Mouse (Mus musculus) left cerebral cortex, adult 8-10 months (tissue): ENCODE measurements around the gene Aplf. TPM values are rescaled to one million over a fixed set of nuclear protein-coding genes. Genes with fewer than 3 reads are reported as not detected.
"Not testable (repeated sequence)": the region's sequence is repeated elsewhere in the genome, so short reads cannot be mapped to it uniquely, and the experiment has no call there.

Experiments
- DNase-seq, 2 experiments: peaks; one replicate each; pipeline ENCODE4 v3.0.0; 2022; ENCODE audit warnings: low spot score in 2 of 2
- total RNA-seq, 4 experiments: library from RNA; stranded (reverse); gene quantifications; 2 replicates each; pipeline ENCODE4 v1.2.4; 2022

The Aplf gene
- total RNA-seq, 4 experiments from 2014 or later: 8.2 to 10.3 (median 9.2) TPM

DNA sequence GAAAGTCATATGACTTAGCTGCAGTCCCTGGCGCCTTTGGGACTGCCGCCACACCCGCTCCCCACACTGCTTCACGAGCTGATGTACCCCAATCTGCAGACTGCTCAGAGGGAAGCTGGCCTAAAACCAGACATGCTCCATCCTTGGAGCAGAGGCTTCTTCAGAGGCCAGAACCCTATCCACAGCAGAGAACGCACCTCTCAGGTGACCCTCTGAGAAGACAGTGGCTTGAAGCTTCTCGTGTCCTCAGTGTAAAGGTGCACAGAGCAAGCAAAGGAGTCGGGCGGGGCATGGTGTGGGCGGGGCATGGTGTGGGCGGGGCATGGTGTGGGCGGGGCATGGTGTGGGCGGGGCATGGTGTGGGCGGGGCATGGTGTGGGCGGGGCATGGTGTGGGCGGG lies 43.1 kb downstream of the Aplf start:
- DNase-seq: not testable (repeated sequence)

DNA sequence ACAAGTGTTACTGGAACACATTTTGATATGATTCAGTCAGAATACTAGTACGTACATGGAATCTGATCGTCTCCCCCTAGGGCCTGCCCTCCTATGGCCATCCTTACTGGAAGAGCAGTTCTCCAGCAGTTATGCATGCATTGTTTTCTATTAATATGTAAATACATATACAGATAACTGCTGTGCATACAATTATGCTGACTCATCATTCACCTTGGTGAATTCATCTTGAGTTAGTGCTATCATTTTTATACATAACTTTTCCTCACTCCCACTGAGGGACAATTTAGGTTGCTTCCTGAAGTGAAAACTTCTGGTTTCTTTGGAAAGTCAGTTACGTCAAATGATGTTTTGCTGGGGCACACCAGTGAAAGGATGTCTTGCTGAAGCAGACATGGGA lies 48.8 kb downstream of the Aplf start:
- DNase-seq: no peak

DNA sequence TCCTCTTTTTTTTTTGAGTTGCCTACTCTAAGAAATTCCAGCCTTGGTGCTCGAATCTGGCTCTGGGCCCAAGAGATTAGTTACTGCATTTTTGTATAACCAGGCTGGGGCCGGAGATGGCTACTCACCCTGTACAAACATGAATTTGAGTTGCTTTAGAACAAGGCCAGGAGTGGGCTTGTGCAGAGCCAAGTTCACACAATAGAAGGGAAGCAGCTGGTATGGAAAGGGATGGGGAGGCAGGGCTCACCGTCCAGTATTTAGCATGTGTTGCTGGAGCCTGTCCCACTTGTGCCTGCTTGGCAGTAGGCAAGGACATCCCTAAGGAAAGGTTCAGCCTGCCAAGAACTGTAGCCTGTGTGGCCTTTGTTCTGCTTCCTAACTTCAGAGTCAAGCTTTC lies 50.7 kb downstream of the Aplf start:
- DNase-seq: no peak

DNA sequence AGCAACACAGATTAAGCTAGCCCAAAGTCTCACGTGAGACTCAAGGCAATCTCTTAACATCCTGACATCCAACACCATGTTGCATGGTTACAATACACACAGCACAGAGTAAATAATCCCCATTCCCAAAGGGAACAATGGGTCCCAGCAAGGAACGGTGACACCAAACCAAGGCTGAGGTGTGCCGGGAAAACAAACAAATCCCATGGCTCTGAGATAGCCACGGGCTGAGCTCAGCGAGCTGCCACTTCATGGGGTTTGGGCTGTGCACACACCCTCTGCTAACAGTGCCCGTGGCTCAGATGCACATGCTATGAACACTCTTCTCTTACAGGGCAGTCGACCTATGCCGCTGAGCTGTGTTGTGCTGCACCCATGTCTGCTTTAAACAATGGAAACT lies 54.0 kb downstream of the Aplf start:
- DNase-seq: no peak

DNA sequence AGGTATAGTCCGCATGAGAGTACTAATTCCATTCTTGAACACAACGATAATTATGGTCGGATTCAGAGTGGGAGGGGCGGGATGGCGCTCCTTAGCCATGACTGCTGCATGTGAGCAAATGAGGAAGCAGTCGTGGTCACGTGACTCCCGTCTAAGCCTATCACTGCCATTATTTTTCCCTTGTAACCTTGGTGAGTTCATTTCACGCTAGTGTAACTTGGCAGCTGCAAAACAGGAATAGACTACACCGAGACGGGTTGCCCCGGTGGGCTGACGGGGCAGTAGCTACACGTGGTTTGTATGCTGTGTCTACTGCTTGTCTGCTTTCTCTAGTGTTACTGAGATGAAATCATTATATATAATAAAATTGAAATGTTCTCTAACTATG lies 56.3 kb downstream of the Aplf start:
- DNase-seq: no peak

DNA sequence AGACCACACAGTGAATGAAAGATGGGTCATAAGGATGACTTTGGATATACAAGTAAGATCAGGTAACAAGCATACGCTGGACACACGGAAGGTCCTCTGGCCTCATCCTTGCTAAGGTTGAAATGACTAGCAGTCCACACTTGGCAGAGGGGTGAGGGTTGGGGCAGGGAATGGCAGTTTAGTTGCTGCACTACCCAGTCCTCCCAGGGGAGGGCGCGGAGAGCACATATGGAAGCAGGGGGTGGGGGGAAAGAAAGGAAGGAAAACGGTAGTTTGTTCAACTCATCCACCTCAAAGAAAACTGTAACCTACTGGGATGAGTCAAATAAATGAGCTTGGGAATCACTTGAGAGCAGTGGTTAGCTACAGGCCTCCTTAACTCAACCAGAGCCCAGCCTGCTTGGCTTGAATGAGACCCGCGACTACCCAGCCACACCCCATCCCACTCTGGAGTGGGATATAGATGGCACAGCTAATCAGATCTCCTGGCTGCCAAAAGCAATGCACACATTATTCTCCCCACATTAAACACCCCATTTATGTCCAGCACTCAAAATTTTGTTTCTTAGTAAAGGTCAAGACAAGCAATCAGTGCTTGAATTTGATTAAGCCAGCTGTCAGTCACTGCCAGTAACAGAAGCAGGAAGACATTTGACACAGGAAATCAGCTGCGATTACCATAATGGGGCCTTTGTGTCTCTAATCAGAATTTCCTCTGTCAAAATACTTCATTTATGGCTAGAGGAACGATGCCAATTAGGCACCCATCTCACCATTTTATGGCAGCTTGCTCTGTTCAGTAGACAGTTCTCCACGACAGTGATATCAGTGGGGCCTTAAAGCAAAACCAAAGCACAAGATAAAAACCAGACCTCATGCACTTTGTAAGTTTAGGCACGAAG lies 56.9 kb downstream of the Aplf start:
- no peak for DNase-seq

DNA sequence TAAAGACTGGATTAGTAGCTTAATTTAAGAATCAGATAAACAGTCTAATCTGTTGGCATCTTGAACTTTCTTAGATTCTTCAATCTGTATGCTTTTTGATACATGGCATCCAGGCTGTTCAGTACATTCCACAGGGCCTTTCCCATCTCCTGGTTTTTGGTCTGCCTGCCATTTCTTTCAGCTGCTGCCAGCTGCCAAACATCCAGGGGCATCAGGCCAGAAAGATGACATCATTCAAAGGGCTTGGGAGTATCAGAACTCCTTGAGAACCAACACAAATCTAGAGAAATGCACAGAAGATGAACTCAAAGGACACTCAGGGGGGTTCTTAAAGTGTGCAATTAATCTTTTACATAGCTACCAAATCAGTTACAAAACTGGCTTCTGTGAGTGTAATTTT lies 72.2 kb downstream of the Aplf start:
- no peak for DNase-seq

DNA sequence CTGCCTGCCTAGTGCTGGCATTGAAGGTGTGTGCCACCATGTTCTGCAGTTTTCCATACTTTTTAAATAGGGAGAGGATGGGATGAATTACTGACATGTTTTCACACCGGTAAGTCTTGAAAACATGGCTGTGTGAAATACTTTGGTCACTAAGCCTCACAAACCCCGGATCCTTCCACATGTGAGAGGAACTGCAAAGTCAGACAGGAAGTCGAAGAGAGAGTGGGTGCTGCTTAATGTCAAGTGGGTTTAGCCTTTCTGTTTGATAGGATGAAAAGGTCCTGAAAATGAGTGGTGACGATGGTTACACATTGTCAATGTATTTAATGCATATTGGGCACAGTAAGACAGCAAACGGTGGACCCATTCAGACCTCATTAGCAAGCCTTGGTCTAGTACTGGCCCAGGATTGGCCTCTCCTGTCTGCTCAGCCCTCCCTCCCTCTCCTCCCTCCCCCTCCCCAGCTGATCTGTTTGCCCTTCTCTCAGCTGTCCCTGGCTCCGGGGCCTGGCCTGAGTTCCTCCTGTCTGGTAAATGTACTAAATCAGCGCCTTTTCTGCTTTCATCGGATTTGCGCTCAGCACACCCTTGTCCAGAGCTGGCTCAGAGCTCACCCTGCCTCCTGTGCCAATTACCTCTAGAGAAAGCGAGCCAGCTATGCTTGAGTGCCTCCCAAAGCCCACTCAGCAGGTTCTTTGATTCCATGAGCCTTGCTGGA lies 74.7 kb downstream of the Aplf start:
- DNase-seq: no peak

DNA sequence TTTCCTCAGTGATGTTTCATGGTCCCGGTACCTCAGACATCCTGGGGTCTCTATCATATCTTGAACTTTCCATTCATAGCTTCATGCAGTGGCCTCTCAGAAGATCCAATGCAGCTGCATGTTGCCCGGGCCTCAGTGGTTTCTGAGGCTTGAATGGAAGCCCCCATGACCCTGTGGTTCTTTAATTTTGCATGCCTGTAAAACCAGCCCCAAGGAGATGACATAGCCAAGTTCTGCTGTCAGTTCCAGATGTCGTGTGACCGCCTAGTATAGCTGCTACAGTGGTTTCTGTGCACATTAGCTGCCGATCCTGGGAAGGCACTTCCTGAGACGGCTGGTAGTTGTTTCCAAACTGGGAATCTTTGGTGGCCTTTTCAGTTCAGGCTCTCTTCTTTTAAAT lies 77.8 kb downstream of the Aplf start:
- DNase-seq: no peak

DNA sequence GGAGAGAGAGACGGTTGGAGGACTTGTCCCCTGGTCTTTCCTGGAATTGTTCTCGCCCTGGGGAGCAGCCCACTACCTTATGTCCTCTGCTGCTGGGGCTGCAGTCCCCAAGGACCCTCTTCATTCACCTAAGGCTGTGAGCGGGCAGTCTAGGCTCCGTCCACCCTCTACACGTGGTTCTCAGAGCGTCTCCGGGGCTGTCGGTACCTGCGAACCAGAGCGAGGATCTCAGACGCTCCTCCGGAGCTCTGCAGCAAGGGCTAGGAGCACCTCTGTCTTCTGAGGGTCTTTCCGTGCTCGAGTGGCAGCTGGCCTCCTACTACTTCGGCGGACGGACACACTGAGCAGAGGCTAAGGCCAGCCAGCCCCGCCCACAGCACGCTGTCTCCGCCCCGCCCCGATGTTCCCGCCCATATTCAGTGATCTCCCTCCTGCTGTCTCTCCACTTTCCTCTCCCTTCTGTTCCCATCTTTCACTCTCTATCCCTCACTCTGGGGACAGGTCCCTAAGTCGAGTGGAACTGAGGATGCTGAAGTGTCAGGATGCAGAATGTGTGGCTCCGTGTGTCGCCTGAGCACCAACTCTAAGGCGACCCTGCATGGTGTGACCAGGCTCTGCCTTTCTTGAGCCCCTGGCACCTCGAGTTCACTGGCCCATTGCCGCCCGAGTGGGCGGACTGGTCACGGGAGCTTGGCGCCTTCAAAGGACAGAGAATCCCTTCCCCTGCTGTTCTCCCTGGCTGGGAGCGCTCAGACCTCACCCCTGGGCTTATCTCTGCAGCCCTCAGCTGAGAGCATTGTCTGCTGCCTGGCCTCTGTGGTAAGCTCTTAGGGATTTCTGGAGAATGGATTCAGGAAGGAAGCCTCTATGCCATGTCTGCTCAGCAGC lies 81.4 kb downstream of the Aplf start, which contains the start of gene Prokr1:
Prokr1 (minus strand) TSS at position 350 of the 888 bp plus-strand sequence.
- no peak for DNase-seq

DNA sequence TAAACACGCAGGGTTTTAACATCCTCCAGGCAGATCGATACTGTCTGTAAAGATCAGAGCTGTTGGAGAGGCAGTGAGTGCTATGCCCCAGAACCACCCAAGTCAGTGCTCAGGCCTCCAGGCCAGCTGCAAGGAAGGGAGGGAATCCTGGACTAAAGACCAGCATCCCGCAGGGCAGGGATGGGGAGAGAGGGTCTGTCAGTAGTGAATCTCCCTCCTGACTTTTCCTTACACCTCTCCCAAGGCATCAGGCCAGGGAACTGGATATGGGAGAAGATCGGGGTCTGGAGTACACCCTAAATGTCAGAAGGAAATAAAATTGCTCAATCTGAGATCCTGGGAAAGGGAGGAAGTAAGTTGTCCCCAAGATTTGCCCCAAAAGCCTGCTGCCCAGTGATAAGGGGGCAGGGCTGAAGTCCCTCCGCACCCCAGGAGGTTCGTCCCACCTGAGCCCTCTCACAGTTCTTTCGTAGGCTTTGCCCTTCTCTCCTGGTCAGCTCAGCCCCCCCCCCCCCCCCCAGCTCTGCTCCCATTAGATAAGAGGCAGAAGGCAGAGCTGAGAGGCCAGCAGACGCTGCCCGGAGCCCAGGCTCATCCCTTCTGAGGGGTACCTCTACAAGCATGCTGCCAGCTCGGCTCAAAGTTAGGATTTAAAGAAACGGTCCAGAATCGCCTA lies 82.1 kb downstream of the Aplf start:
- DNase-seq: no peak

DNA sequence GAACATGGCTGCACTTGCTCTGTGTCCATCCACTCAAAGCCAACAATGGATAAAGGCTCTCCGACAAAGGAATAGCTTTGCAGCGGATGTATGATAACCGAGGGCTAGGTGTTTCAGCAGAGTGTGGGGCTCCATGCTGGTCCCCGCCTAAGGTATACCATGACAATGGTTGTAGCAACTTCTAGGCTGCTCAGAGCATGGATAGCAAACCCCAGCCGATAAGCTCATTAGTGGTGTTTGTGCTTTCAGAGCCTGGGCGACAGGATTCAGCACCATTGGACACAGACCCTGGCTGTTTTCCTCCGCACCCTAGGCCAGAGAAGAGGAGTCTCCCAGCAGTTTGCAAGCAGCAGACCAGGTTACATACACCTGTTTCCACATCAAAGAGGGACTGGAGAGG lies 88.0 kb downstream of the Aplf start:
- no peak for DNase-seq

DNA sequence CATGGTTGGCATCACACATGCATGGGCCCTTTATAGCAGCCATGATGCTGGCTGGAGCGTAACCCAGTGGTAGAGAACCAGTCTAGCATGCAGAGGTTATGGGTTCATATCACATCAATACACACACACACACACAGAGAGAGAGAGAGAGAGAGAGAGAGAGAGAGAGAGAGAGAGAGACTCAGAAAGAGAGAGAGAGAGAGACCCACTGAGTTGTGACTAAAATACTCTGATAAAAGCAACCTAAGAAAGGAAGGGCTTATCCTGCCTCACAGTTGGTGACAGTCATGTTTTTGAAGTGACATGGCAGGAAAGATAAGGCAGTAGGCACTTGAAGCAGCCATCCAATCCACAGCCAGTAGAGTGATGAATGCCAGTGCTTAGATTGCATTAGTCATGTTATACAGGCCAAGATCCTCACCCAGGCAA lies 88.8 kb downstream of the Aplf start:
- no peak for DNase-seq

DNA sequence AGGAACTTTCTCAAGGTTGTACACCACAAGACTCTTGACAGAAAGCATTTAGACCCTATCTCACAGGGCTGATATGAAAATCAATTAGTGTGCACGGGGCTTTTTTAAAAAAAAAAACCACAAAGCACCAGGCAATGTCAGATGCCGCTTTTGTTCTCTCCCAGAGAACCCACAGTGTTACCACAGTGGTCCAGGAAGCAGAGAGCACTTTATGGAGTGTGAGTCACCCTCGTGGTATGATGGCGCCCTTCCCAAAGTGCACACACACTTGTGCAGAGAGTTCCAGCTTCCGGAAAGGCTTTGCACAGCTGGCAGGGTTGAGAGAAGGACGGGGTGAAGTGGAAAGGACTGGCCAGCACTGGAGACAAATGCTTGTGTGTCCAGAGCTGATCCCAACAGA lies 89.5 kb downstream of the Aplf start:
- no peak for DNase-seq

DNA sequence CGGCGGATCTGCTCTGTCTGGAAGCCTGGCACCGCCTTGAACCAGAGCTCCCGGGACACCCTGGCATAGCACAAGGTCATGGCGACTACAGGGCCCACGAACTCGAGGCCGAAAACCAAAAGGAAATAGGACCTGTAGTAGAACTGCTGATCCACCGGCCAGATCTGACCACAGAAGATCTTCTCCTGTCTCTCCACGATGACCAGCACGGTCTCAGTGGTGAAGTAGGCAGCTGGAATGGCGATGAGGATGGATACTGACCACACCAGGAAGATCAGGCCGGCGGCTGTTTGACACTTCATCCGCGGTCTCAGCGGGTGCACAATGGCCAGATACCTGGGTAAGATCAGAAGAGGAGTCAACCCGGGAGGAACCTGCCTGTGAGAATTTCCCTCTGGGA lies 90.4 kb downstream of the Aplf start:
- no peak for DNase-seq

DNA sequence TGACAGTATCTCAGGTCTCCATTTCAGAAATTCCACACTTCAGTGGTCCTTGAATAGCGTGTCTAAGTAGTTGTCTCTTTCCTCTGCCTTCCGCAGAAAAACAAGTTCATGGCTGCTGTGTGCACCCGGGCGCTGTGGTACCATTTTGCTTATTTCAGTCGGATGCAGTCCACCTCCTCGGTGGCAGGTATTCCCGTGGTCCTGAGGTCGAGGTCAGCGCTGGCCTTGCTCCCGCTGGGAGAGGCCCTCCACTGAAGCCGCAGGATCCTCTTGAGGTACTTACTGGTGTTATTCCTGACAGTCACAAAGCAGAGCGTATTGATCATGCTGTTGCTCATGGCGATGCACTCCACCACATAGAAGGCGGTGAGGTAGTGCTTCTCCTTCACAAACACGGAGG lies 90.9 kb downstream of the Aplf start:
- no peak for DNase-seq

Other genes with a start within 250 kb of the Aplf start
- gene Bmp10, start 243.2 kb downstream of the Aplf start, total RNA-seq: not detected
- 10 to 100 TPM in 3 of 4 experiments, 1 to 10 TPM in 1; 10.0 to 13.5 (median 12.1) TPM for gene Arhgap25, start 138.9 kb downstream of the Aplf start, total RNA-seq
- under 1 TPM; 0.34 to 0.46 (median 0.40) TPM for gene Prokr1, start 81.5 kb downstream of the Aplf start, total RNA-seq
- 1 to 10 TPM; 4.6 to 9.6 (median 8.4) TPM for gene Efcc1, start 58.7 kb upstream of the Aplf start, total RNA-seq
- 1 to 10 TPM in 3 of 4 experiments, under 1 TPM in 1; 0.72 to 1.4 (median 1.1) TPM for gene Gp9, start 105.9 kb upstream of the Aplf start, total RNA-seq
- gene Rab43, start 140.0 kb upstream of the Aplf start, total RNA-seq: 10 to 100 TPM; 14.4 to 22.1 (median 16.7) TPM
- 1 to 10 TPM; 2.2 to 5.0 (median 2.8) TPM for gene Gm45140, start 163.6 kb upstream of the Aplf start, total RNA-seq
- 10 to 100 TPM; 27.5 to 30.6 (median 28.5) TPM for gene Isy1, start 166.6 kb upstream of the Aplf start, total RNA-seq
- 100 to 1,000 TPM; 280 to 313 (median 302) TPM for gene Cnbp, start 178.9 kb upstream of the Aplf start, total RNA-seq
- 100 to 1,000 TPM; 245 to 257 (median 245) TPM for gene Copg1, start 215.6 kb upstream of the Aplf start, total RNA-seq
- gene Hmces, start 241.7 kb upstream of the Aplf start, total RNA-seq: 10 to 100 TPM; 24.7 to 27.7 (median 25.0) TPM